Mouse (Mus musculus): ENCODE measurements around the gene Mtmr4. TPM values are rescaled to one million over a fixed set of nuclear protein-coding genes. Genes with fewer than 3 reads are reported as not detected.

The Mtmr4 gene
- total RNA-seq (2021), result 10 to 100 TPM; 10.6 to 12.4 TPM
- long read RNA-seq, experiment 1, full-length matches to known transcripts, result 3 of 7 reads
- long read RNA-seq, experiment 1, partial matches to known transcripts, result 2 of 7 reads
- long read RNA-seq, experiment 1, other reads (novel, unspliced or antisense), result 2 of 7 reads
- long read RNA-seq, experiment 2, full-length matches to known transcripts, result 6 of 7 reads
- long read RNA-seq, experiment 2, partial matches to known transcripts, result 1 of 7 reads
- long read RNA-seq, experiment 2, other reads (novel, unspliced or antisense), result 0 of 7 reads

DNA sequence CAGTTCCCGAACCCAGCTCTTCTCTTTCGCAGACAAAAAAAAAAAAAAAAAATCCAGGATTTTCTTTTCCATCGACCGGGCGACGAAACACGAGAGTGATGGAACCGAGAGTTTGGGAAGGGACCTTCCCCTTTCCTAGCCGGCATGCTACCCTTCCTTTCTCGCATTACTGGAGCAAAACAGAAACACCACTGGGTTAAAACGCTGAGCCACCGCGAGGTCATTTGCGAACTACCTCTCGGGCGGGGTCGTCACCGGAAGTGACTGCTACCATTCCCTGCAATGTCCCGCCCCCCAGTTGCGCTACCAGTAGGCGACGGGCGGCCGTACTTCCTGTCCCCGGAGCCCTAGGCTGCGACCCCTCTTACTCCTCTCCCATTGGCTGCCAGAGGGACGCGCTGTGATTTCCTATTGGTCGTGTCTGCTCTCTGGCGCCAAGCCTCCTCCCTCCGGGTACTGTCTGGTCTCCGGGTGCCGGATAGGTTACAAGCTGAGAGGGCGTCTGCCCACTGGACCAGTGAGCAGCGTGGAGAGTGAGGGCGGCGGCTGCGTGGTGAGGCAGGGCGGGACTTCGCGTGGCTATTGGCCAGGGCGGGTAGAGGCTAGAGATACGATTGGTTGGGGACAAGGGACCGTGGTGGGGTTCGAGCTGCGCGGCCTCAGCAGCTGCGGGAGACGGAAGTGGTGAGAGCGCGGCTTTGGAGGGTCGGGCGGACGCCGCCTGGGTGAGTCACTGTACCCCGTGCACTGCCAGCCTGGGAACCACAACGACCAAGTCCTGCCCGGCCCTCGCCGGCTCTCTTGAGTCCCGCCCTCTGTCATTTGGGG, at the start of gene Mtmr4:
Gene Mtmr4 (plus strand): TSS at position 637 of the 828 bp plus-strand sequence.
- Histone ChIP-seq H3K27ac (peak within 1 kb of the TSS; percentile 96), H3K4me3 (peak within 1 kb of the TSS; percentile 87)
- peak; percentile 100 for DNase-seq
- no peak for TF ChIP-seq CTCF (IDR thresholded peaks at IDR 0.05)
- intact Hi-C loops (cut with DNase I), result loop anchor here (5.0 kb wide), 2 partner anchors 146 to 169 kb away; partner anchors contain the start of gene Supt4a

- Histone ChIP-seq H3K4me3 (no peak overlapping the region), H3K27ac (no peak overlapping the region)
- no peak for DNase-seq
- intact Hi-C loops (cut with DNase I), result no loop called here
- no peak for TF ChIP-seq CTCF (IDR thresholded peaks at IDR 0.05)
These were observed 49.7 kb upstream of the Mtmr4 start for GRCm38 (mm10) chr11:87542285-87542684.

DNA sequence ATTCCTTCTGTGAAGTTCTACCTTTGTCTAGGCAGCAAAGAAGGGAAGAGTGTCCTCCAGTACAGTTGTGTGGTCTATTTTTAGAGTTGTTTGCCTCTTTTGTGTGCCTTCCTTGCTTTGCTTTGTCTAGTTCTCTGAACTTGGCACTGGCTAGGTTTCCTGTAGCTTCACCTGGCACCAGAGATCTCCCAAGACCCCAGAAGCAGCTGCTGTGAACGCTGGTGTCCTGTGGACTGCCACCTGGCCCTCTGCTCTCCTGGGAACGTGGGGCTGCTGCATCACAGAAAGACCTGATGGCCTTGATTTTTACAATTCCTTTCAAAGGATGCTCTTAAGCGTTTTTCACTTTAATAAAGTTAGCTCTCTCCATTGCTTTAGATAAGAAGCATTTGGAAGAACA, 49.1 kb upstream of the Mtmr4 start:
- TF ChIP-seq CTCF (IDR thresholded peaks at IDR 0.05), result no peak
- Histone ChIP-seq H3K4me3 (no peak overlapping the region), H3K27ac (no peak overlapping the region)
- DNase-seq, result no peak
- intact Hi-C loops (cut with DNase I), result no loop called here

- no peak for TF ChIP-seq CTCF (IDR thresholded peaks at IDR 0.05)
- Histone ChIP-seq H3K27ac (no peak overlapping the region), H3K4me3 (no peak overlapping the region)
- no peak for DNase-seq
- intact Hi-C loops (cut with DNase I), result no loop called here
These were observed 38.6 kb upstream of the Mtmr4 start for GRCm38 (mm10) chr11:87553342-87553741.

DNA sequence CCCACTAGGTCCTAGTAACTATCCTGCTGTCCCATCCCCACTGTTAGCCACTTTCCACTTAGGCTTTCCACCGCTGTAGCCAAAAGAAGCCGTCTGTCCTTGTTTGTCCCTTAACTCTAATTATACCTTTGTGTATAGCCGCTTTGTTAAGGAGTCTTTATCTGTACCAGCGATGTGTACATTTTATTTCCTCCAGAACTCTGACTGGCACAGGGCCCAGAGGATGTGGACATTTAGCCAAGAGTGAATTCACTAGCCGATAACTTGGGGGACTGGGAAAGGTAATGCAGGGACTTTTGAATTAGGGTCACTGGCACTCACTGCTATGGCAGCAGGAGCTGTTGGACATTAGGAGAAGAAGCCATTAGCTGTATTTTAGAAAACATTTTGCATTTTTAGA, 37.6 kb upstream of the Mtmr4 start:
- Histone ChIP-seq H3K27ac (no peak overlapping the region), H3K4me3 (no peak overlapping the region)
- TF ChIP-seq CTCF (IDR thresholded peaks at IDR 0.05), result no peak
- intact Hi-C loops (cut with DNase I), result no loop called here
- DNase-seq, result no peak

DNA sequence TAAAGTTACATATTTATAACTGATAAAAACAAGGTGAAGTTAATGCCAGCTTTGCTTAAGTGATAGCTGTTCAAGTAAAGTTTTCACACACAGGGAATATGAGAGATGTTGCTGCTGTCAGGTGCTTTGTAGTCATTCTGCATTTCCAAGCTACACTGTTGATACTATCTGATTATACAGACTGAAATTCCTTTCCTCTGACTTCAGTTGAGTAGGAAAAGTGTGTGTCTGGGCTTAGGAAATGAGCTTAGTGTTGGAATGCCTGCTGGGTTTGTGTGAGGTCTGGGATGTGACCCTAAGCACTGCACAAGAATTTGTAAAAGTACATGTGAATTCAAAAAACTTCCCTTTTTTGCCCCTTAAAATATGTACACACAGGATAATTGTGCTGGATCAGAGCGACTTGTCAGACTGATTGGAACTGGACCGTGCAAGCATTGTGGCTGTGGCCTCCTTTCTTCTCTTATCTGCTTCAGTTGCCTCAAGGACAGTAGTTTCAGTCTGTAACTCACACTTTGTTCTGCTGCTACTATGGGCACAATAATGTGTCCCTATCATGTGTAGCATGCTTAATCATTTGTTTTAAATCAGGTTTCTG, 36.8 kb upstream of the Mtmr4 start:
- intact Hi-C loops (cut with DNase I), result no loop called here
- H3K4me3 ChIP-seq, result no peak overlapping the region
- H3K27ac ChIP-seq, result no peak overlapping the region
- no peak for TF ChIP-seq CTCF (IDR thresholded peaks at IDR 0.05)
- DNase-seq, result no peak

- DNase-seq, result no peak
- no peak for TF ChIP-seq CTCF (IDR thresholded peaks at IDR 0.05)
- Histone ChIP-seq H3K4me3 (no peak overlapping the region), H3K27ac (no peak overlapping the region)
- intact Hi-C loops (cut with DNase I), result no loop called here
These were observed 30.8 kb upstream of the Mtmr4 start for GRCm38 (mm10) chr11:87561208-87561607.

- intact Hi-C loops (cut with DNase I), result no loop called here
- Histone ChIP-seq H3K4me3 (no peak within 1 kb of the TSS), H3K27ac (peak within 1 kb of the TSS; percentile 71)
- no peak for TF ChIP-seq CTCF (IDR thresholded peaks at IDR 0.05)
- DNase-seq, result no peak
These were observed 25.5 kb upstream of the Mtmr4 start, which contains the start of gene Gm11492 for GRCm38 (mm10) chr11:87566501-87566900. Gene Gm11492, plus strand, starts transcription at chr11:87566653.

DNA sequence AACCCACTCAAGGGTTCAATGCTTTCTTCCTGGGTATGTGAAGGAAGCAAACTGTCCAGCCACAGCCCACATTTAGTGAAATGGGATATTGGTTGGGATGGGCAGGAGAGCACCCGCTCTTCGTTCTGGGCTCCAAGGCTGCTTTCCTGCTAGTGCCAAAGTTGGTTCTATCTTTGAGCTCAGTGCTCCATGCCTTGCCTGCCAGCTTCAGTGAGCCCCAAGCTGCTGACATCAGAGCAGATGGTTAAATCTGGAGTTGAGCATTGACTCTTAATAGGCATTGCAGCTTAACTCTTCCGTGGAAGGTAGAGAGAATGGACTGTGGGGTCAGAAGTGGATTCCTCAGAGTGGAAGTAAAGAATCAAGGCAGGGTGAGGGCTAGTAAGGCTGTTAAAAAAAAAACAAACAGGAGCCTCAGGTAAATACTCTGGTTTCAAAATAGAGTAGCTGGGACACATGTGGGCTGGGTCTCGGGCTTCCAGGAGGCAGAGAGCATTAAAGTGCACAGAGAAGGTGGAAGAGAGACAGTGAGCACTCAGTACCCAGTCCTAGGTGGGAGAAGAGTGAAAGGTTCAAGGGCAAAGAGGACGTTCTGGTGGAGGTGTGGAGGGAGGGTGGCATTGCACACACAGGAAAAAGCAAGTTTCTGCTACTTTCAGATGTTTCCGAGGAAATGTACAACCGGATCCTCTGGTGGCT, 23.6 kb upstream of the Mtmr4 start, which contains the start of gene Sept4:
Gene Sept4 (plus strand): TSS at position 649 of the 699 bp plus-strand sequence.
- Histone ChIP-seq H3K4me3 (no peak within 1 kb of the TSS), H3K27ac (no peak within 1 kb of the TSS)
- DNase-seq, result no peak
- TF ChIP-seq CTCF (IDR thresholded peaks at IDR 0.05), result no peak
- intact Hi-C loops (cut with DNase I), result no loop called here

GRCm38 (mm10) chr11:87570743-87571142, 21.2 kb upstream of the Mtmr4 start:
- intact Hi-C loops (cut with DNase I), result no loop called here
- DNase-seq, result no peak
- Histone ChIP-seq H3K27ac (peak overlapping the region; percentile 71; the same call in 1 of the 2 replicates), H3K4me3 (no peak overlapping the region)
- no peak for TF ChIP-seq CTCF (IDR thresholded peaks at IDR 0.05)

- H3K27ac ChIP-seq, result peak overlapping the region; percentile 71
- no peak for TF ChIP-seq CTCF (IDR thresholded peaks at IDR 0.05)
- intact Hi-C loops (cut with DNase I), result no loop called here
- no peak for DNase-seq
- H3K4me3 ChIP-seq, result no peak overlapping the region
These were observed 20.5 kb upstream of the Mtmr4 start for GRCm38 (mm10) chr11:87571361-87571950.

GRCm38 (mm10) chr11:87573751-87574150, 18.2 kb upstream of the Mtmr4 start:
- intact Hi-C loops (cut with DNase I), result no loop called here
- no peak for DNase-seq
- Histone ChIP-seq H3K27ac (no peak overlapping the region), H3K4me3 (no peak overlapping the region)
- no peak for TF ChIP-seq CTCF (IDR thresholded peaks at IDR 0.05)
